Mouse (Mus musculus): ENCODE measurements around the gene Mybpc2. TPM values are rescaled to one million over a fixed set of nuclear protein-coding genes. Genes with fewer than 3 reads are reported as not detected.

Mybpc2 gene
- 0.06 and 0.18 TPM in 2 replicates for polyA plus RNA-seq (2014; fragmentation: Nextera tagmentation; extraction: Ambion mirVana)

GRCm38 (mm10) chr7:44524502-44524901, at the start of gene Mybpc2:
Gene Mybpc2, minus strand, starts transcription at chr7:44524656.
- ATAC-seq (ENCODE audit: low FRiP score, low TSS enrichment): no peak
- 30% methylated on average over 12 of the region's 12 CpGs for WGBS
- Histone ChIP-seq H3K9me3 (ENCODE audit: control insufficient read depth, low read length) (no peaks in the 10 kb centered on the region), H3K4me2 (replicated peaks; ENCODE audit: low read depth, low read length) (peak within 1 kb of the TSS; percentile 22; the same call in 1 of the 2 replicates), H3K4me1 (ENCODE audit: control insufficient read depth, insufficient read depth, low read length) (peaks cover 6% of the 10 kb centered on the region; the same call in 1 of the 2 replicates), H3K27ac (ENCODE audit: low read depth, low read length) (no peak within 1 kb of the TSS), H3K36me3 (ENCODE audit: control insufficient read depth, insufficient read depth, low read length) (no peaks in the 10 kb centered on the region), H3K9ac (ENCODE audit: low read depth, low read length) (no peak within 1 kb of the TSS; the same call in 1 of the 2 replicates), H3K27me3 (ENCODE audit: control insufficient read depth, insufficient read depth, low read length) (peaks cover 32% of the 10 kb centered on the region), H3K4me3 (ENCODE audit: low read length) (no peak within 1 kb of the TSS)

DNA sequence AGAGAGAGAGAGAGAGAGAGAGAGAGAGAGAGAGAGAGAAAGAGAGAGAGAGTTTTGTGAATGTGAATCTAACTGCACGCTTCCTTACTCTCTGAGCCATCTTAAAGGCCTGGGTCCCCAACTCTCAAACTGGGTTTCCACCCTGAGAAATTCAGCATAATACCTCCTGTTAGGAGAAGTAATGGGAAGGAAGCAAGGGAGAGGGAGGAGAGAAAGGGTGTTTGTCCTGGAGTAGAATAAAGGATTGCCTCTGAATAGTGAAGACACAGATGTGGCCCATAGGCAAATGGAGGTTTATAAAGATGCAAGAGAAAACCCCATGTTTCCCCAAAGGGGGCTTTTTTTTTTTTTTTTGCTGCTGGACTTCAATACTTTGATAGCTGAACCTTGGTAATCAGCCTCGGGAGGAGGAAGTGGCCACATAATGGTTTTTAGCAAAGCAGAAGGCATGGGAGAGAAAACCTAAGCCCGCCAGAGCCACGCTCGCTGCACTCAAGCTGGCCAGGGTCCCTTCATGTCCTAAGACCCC, 48.6 kb upstream of the Mybpc2 start:
- Histone ChIP-seq H3K9me3 (ENCODE audit: control insufficient read depth, low read length) (no peaks in the 10 kb centered on the region), H3K4me2 (replicated peaks; ENCODE audit: low read depth, low read length) (no peak overlapping the region), H3K27ac (ENCODE audit: low read depth, low read length) (no peak overlapping the region), H3K36me3 (ENCODE audit: control insufficient read depth, insufficient read depth, low read length) (no peaks in the 10 kb centered on the region), H3K9ac (ENCODE audit: low read depth, low read length) (no peak overlapping the region), H3K4me1 (ENCODE audit: control insufficient read depth, insufficient read depth, low read length) (no peaks in the 10 kb centered on the region), H3K27me3 (ENCODE audit: control insufficient read depth, insufficient read depth, low read length) (no peaks in the 10 kb centered on the region), H3K4me3 (ENCODE audit: low read length) (no peak overlapping the region)
- WGBS: 86% methylated on average over 5 of the region's 5 CpGs
- no peak for ATAC-seq (ENCODE audit: low FRiP score, low TSS enrichment)

- Histone ChIP-seq H3K4me3 (ENCODE audit: low read length) (no peak within 1 kb of the TSS), H3K9ac (ENCODE audit: low read depth, low read length) (no peak within 1 kb of the TSS), H3K9me3 (ENCODE audit: control insufficient read depth, low read length) (no peaks in the 10 kb centered on the region), H3K4me1 (ENCODE audit: control insufficient read depth, insufficient read depth, low read length) (no peaks in the 10 kb centered on the region), H3K36me3 (ENCODE audit: control insufficient read depth, insufficient read depth, low read length) (no peaks in the 10 kb centered on the region), H3K4me2 (replicated peaks; ENCODE audit: low read depth, low read length) (no peak within 1 kb of the TSS), H3K27ac (ENCODE audit: low read depth, low read length) (no peak within 1 kb of the TSS), H3K27me3 (ENCODE audit: control insufficient read depth, insufficient read depth, low read length) (no peaks in the 10 kb centered on the region)
- ATAC-seq (ENCODE audit: low FRiP score, low TSS enrichment): no peak
- 41% methylated on average over 7 of the region's 7 CpGs for WGBS
Measured at GRCm38 (mm10) chr7:44572213-44572701, 47.8 kb upstream of the Mybpc2 start, which contains the start of gene Napsa. Gene Napsa, plus strand, starts transcription at chr7:44572380.

DNA sequence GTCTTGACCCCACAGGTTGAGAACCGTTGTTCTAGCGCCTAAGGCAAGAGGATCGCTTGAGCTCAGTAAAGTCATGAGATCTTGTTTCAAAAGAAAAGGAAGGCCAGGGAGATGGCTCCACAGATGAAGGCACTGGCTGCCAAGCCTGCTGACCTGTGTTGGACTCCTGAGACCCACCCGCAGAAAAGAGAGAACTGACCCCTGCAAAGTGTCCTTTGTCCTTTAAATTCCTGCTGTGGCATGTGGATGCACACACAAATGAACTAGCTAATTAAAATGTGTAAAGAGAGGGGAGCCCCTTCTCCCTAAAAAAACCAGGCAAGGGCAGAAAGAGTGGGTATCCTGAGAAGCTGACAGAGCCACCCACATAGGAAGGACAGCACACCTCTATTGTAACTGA, 47.4 kb upstream of the Mybpc2 start:
- WGBS: 42% methylated on average over 4 of the region's 4 CpGs

GRCm38 (mm10) chr7:44570989-44571388, 46.5 kb upstream of the Mybpc2 start:
- H3K9me3 ChIP-seq (ENCODE audit: control insufficient read depth, low read length): no peaks in the 10 kb centered on the region
- 78% methylated on average over 6 of the region's 6 CpGs for WGBS
- H3K36me3 ChIP-seq (ENCODE audit: control insufficient read depth, insufficient read depth, low read length): no peaks in the 10 kb centered on the region
- H3K9ac ChIP-seq (ENCODE audit: low read depth, low read length): no peak overlapping the region
- H3K4me3 ChIP-seq (ENCODE audit: low read length): no peak overlapping the region
- H3K4me2 ChIP-seq (replicated peaks; ENCODE audit: low read depth, low read length): no peak overlapping the region
- H3K27me3 ChIP-seq (ENCODE audit: control insufficient read depth, insufficient read depth, low read length): no peaks in the 10 kb centered on the region
- H3K4me1 ChIP-seq (ENCODE audit: control insufficient read depth, insufficient read depth, low read length): no peaks in the 10 kb centered on the region
- ATAC-seq (ENCODE audit: low FRiP score, low TSS enrichment): no peak
- no peak overlapping the region for H3K27ac ChIP-seq (ENCODE audit: low read depth, low read length)

More for the DNA sequence above, 47.4 kb upstream of the Mybpc2 start:
- no peaks in the 10 kb centered on the region for H3K4me1 ChIP-seq (ENCODE audit: control insufficient read depth, insufficient read depth, low read length)
- H3K4me2 ChIP-seq (replicated peaks; ENCODE audit: low read depth, low read length): no peak overlapping the region
- no peak overlapping the region for H3K9ac ChIP-seq (ENCODE audit: low read depth, low read length)
- ATAC-seq (ENCODE audit: low FRiP score, low TSS enrichment): no peak
- H3K4me3 ChIP-seq (ENCODE audit: low read length): no peak overlapping the region
- H3K27ac ChIP-seq (ENCODE audit: low read depth, low read length): no peak overlapping the region
- no peaks in the 10 kb centered on the region for H3K27me3 ChIP-seq (ENCODE audit: control insufficient read depth, insufficient read depth, low read length)
- no peaks in the 10 kb centered on the region for H3K36me3 ChIP-seq (ENCODE audit: control insufficient read depth, insufficient read depth, low read length)
- H3K9me3 ChIP-seq (ENCODE audit: control insufficient read depth, low read length): no peaks in the 10 kb centered on the region

- H3K4me3 ChIP-seq (ENCODE audit: low read length): no peak overlapping the region
- no peak overlapping the region for H3K27ac ChIP-seq (ENCODE audit: low read depth, low read length)
- no peaks in the 10 kb centered on the region for H3K36me3 ChIP-seq (ENCODE audit: control insufficient read depth, insufficient read depth, low read length)
- H3K4me1 ChIP-seq (ENCODE audit: control insufficient read depth, insufficient read depth, low read length): no peaks in the 10 kb centered on the region
- no peak for ATAC-seq (ENCODE audit: low FRiP score, low TSS enrichment)
- no peaks in the 10 kb centered on the region for H3K9me3 ChIP-seq (ENCODE audit: control insufficient read depth, low read length)
- no peaks in the 10 kb centered on the region for H3K27me3 ChIP-seq (ENCODE audit: control insufficient read depth, insufficient read depth, low read length)
- no peak overlapping the region for H3K9ac ChIP-seq (ENCODE audit: low read depth, low read length)
- 76% methylated on average over 9 of the region's 9 CpGs for WGBS
- H3K4me2 ChIP-seq (replicated peaks; ENCODE audit: low read depth, low read length): no peak overlapping the region
Measured at GRCm38 (mm10) chr7:44568803-44569202, 44.3 kb upstream of the Mybpc2 start.

DNA sequence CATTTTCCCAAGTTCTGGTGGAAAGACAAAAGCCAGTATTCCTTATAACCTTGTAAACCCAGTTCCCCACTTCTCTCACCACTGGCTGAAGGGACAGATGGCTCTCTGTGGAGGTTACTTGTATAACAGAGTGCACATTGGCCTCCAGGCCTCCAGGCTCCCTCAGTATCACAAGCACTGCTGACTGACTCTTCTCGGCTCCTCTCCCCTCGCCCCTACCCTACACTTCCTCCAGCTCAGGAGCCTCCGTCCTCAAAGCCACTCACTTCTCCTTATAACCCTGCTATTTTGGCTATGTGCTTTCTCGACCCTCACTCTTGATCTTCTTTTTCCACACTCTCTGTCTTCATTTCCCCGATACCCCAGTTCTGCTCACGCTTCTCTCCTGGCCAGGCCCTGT, 41.0 kb upstream of the Mybpc2 start:
- 68% methylated on average over 6 of the region's 6 CpGs for WGBS
- Histone ChIP-seq H3K4me3 (ENCODE audit: low read length) (no peak overlapping the region), H3K9ac (ENCODE audit: low read depth, low read length) (no peak overlapping the region), H3K9me3 (ENCODE audit: control insufficient read depth, low read length) (no peaks in the 10 kb centered on the region), H3K27ac (ENCODE audit: low read depth, low read length) (no peak overlapping the region), H3K4me2 (replicated peaks; ENCODE audit: low read depth, low read length) (no peak overlapping the region), H3K4me1 (ENCODE audit: control insufficient read depth, insufficient read depth, low read length) (no peaks in the 10 kb centered on the region), H3K36me3 (ENCODE audit: control insufficient read depth, insufficient read depth, low read length) (no peaks in the 10 kb centered on the region), H3K27me3 (ENCODE audit: control insufficient read depth, insufficient read depth, low read length) (no peaks in the 10 kb centered on the region)
- no peak for ATAC-seq (ENCODE audit: low FRiP score, low TSS enrichment)

- Histone ChIP-seq H3K4me2 (replicated peaks; ENCODE audit: low read depth, low read length) (no peak overlapping the region), H3K9me3 (ENCODE audit: control insufficient read depth, low read length) (no peaks in the 10 kb centered on the region), H3K4me1 (ENCODE audit: control insufficient read depth, insufficient read depth, low read length) (no peaks in the 10 kb centered on the region), H3K27me3 (ENCODE audit: control insufficient read depth, insufficient read depth, low read length) (no peaks in the 10 kb centered on the region), H3K9ac (ENCODE audit: low read depth, low read length) (no peak overlapping the region), H3K27ac (ENCODE audit: low read depth, low read length) (no peak overlapping the region), H3K4me3 (ENCODE audit: low read length) (no peak overlapping the region), H3K36me3 (ENCODE audit: control insufficient read depth, insufficient read depth, low read length) (no peaks in the 10 kb centered on the region)
- WGBS: 80% methylated on average over 10 of the region's 10 CpGs
- ATAC-seq (ENCODE audit: low FRiP score, low TSS enrichment): no peak
Measured at GRCm38 (mm10) chr7:44564486-44564885, 40.0 kb upstream of the Mybpc2 start.

DNA sequence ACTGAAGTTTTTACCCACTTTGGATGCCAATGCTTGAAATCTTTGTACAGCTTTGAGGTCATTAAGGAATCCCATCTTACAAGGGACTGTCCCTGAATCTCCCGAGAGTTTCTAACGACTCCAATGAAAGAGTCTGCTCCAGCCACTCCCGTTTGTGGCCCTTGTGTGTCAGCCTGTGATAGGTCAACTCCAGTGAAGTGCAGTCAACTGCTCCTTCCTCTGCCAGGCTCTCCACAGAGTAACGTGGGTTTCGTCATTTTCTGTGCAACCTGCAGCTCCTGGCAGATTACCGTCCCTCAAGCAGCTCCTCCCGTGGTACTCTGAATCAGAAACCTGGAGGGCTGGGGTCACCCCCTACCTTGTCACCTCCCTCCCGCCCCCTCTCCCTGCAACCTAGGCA, 38.8 kb upstream of the Mybpc2 start:
- no peak for ATAC-seq (ENCODE audit: low FRiP score, low TSS enrichment)
- H3K27ac ChIP-seq (ENCODE audit: low read depth, low read length): no peak overlapping the region

More for the DNA sequence above, 38.8 kb upstream of the Mybpc2 start:
- Histone ChIP-seq H3K4me3 (ENCODE audit: low read length) (no peak overlapping the region), H3K36me3 (ENCODE audit: control insufficient read depth, insufficient read depth, low read length) (no peaks in the 10 kb centered on the region), H3K4me2 (replicated peaks; ENCODE audit: low read depth, low read length) (no peak overlapping the region), H3K27me3 (ENCODE audit: control insufficient read depth, insufficient read depth, low read length) (no peaks in the 10 kb centered on the region), H3K4me1 (ENCODE audit: control insufficient read depth, insufficient read depth, low read length) (no peaks in the 10 kb centered on the region), H3K9ac (ENCODE audit: low read depth, low read length) (no peak overlapping the region), H3K9me3 (ENCODE audit: control insufficient read depth, low read length) (no peaks in the 10 kb centered on the region)
- 40% methylated on average over 8 of the region's 8 CpGs for WGBS
